Mouse (Mus musculus) MEL (cell line): ENCODE results near the gene Cenpu. TPM values are rescaled to one million over a fixed set of nuclear protein-coding genes. Genes with fewer than 3 reads are reported as not detected.

Experiments
- DNase-seq: peaks from one replicate; pipeline ENCODE4 v3.0.0; 2011; ENCODE audit warnings: low read depth, low spot score
- H3K27ac ChIP-seq: 2 replicates; pipeline ENCODE4 v1.5.1; 2012; ENCODE audit warnings: low read depth, mild to moderate bottlenecking, control low read depth, low read length, moderate library complexity; ENCODE audit not compliant: control insufficient read depth
- H3K27me3 ChIP-seq, 2 experiments: fragments of 150-350 bp in 1 of 2; sonication (generic) in 1 of 2; 2 replicates each; pipeline ENCODE4 v1.6.1; 2012; ENCODE audit warnings: low read length in 2 of 2, mild to moderate bottlenecking in 2 of 2, improper control_type of control experiment in 1 of 2, moderate library complexity in 1 of 2; ENCODE audit not compliant: insufficient read depth in 2 of 2, control insufficient read depth in 1 of 2
- H3K36me3 ChIP-seq, 2 experiments: 2 replicates each; pipeline ENCODE4 v1.6.1; 2012 to 2014; ENCODE audit warnings: low read length in 2 of 2, improper control_type of control experiment in 1 of 2, inconsistent platforms in 1 of 2, mild to moderate bottlenecking in 1 of 2; ENCODE audit not compliant: insufficient read depth in 2 of 2, control insufficient read depth in 1 of 2
- H3K4me1 ChIP-seq, 2 experiments: fragments of 150-350 bp in 1 of 2; sonication (generic) in 1 of 2; 2 replicates each; pipeline ENCODE4 v1.6.1; 2012; ENCODE audit warnings: low read length in 2 of 2, improper control_type of control experiment in 1 of 2, mild to moderate bottlenecking in 1 of 2; ENCODE audit not compliant: insufficient read depth in 2 of 2, control insufficient read depth in 1 of 2
- H3K4me3 ChIP-seq, 2 experiments: fragments of 150-350 bp in 1 of 2; sonication (generic) in 1 of 2; 2 replicates each; pipeline ENCODE4 v1.5.1; 2012; ENCODE audit warnings: low read depth in 2 of 2, low read length in 2 of 2, mild to moderate bottlenecking in 2 of 2, moderate library complexity in 2 of 2, control low read depth in 1 of 2, improper control_type of control experiment in 1 of 2; ENCODE audit not compliant: control insufficient read depth in 1 of 2, insufficient read depth in 1 of 2
- H3K79me2 ChIP-seq: 2 replicates; pipeline ENCODE4 v1.6.1; 2012; ENCODE audit warnings: mild to moderate bottlenecking, low read length, moderate library complexity; ENCODE audit not compliant: control insufficient read depth, poor library complexity, insufficient read depth
- H3K9ac ChIP-seq: 2 replicates; pipeline ENCODE4 v1.6.1; 2012; ENCODE audit warnings: low read depth, mild to moderate bottlenecking, control low read depth, low read length, moderate library complexity; ENCODE audit not compliant: control insufficient read depth, poor library complexity, severe bottlenecking
- H3K9me3 ChIP-seq: fragments of 150-350 bp; sonication (generic); replicated peaks from 2 replicates; pipeline ENCODE4 v1.6.1; 2012; ENCODE audit warnings: mild to moderate bottlenecking, low read length, improper control_type of control experiment, moderate library complexity; ENCODE audit not compliant: insufficient read depth
- CHD1 ChIP-seq: IDR thresholded peaks from 2 replicates; pipeline ENCODE4 v1.6.1; 2012; ENCODE audit warnings: low read depth, mild to moderate bottlenecking, inconsistent platforms, low read length, improper control_type of control experiment
- CTCF ChIP-seq, 3 experiments: IDR thresholded peaks in 2 of 3; conservative IDR thresholded peaks in 1 of 3; 2 replicates each; pipeline ENCODE4 v1.5.1; 2011 to 2012; ENCODE audit warnings: low read length in 3 of 3, low read depth in 2 of 3, mild to moderate bottlenecking in 2 of 3, improper control_type of control experiment in 1 of 3, inconsistent platforms in 1 of 3, mixed read lengths in 1 of 3, moderate library complexity in 1 of 3; ENCODE audit not compliant: control insufficient read depth in 1 of 3, insufficient read depth in 1 of 3, poor library complexity in 1 of 3, severe bottlenecking in 1 of 3
- E2F4 ChIP-seq: IDR thresholded peaks from 2 replicates; pipeline ENCODE4 v1.6.1; 2011; ENCODE audit warnings: low read depth, low read length, improper control_type of control experiment, borderline replicate concordance
- ELF1 ChIP-seq: IDR thresholded peaks from 2 replicates; pipeline ENCODE4 v1.6.1; 2014; ENCODE audit warnings: low read depth, mild to moderate bottlenecking, inconsistent platforms, low read length, improper control_type of control experiment, moderate library complexity
- ETS1 ChIP-seq: IDR thresholded peaks from 2 replicates; pipeline ENCODE4 v1.6.1; 2012; ENCODE audit warnings: low read depth, mild to moderate bottlenecking, inconsistent platforms, low read length, improper control_type of control experiment, moderate library complexity
- GATA1 ChIP-seq: IDR thresholded peaks from 2 replicates; pipeline ENCODE4 v1.6.1; 2011; ENCODE audit warnings: low read depth, low read length, improper control_type of control experiment
- KAT2A ChIP-seq: conservative IDR thresholded peaks from 2 replicates; pipeline ENCODE4 v1.6.1; 2012; ENCODE audit warnings: low read depth, low read length, improper control_type of control experiment, inconsistent platforms
- MAZ ChIP-seq: IDR thresholded peaks from 2 replicates; pipeline ENCODE4 v1.6.1; 2012; ENCODE audit warnings: low read depth, mild to moderate bottlenecking, inconsistent platforms, low read length, improper control_type of control experiment
- MYB ChIP-seq: IDR thresholded peaks from 2 replicates; pipeline ENCODE4 v1.6.1; 2011; ENCODE audit warnings: mild to moderate bottlenecking, low read depth, low read length, improper control_type of control experiment
- POLR2AphosphoS2 ChIP-seq: IDR thresholded peaks from 2 replicates; pipeline ENCODE4 v1.6.1; 2011; ENCODE audit warnings: low read length, improper control_type of control experiment
- RAD21 ChIP-seq: IDR thresholded peaks from 2 replicates; pipeline ENCODE4 v1.6.1; 2011; ENCODE audit warnings: mild to moderate bottlenecking, low read depth, low read length, improper control_type of control experiment
- RCOR1 ChIP-seq: IDR thresholded peaks from 2 replicates; pipeline ENCODE4 v1.6.1; 2012; ENCODE audit warnings: low read depth, mild to moderate bottlenecking, inconsistent platforms, low read length, improper control_type of control experiment
- SMC3 ChIP-seq: IDR thresholded peaks from 2 replicates; pipeline ENCODE4 v1.6.1; 2011; ENCODE audit warnings: low read depth, low read length, improper control_type of control experiment
- TBP ChIP-seq: IDR thresholded peaks from 2 replicates; pipeline ENCODE4 v1.8.0; 2011; ENCODE audit warnings: low read depth, low read length, improper control_type of control experiment
- UBTF ChIP-seq: IDR thresholded peaks from 2 replicates; pipeline ENCODE4 v1.6.1; 2012; ENCODE audit warnings: low read depth, mild to moderate bottlenecking, inconsistent platforms, low read length, improper control_type of control experiment, moderate library complexity, borderline replicate concordance; ENCODE audit not compliant: insufficient read depth
- USF1 ChIP-seq: IDR thresholded peaks from 2 replicates; pipeline ENCODE4 v1.6.1; 2014; ENCODE audit warnings: low read depth, mild to moderate bottlenecking, inconsistent platforms, low read length, improper control_type of control experiment, moderate library complexity
- ZKSCAN1 ChIP-seq: IDR thresholded peaks from 2 replicates; pipeline ENCODE4 v1.6.1; 2012; ENCODE audit warnings: low read depth, mild to moderate bottlenecking, inconsistent platforms, low read length, improper control_type of control experiment, moderate library complexity
- polyA plus RNA-seq, 2 experiments: library from polyadenylated mRNA; stranded (reverse) in 1 of 2; unstranded in 1 of 2; fragments of >175 nt in 1 of 2; fragments of >200 nt in 1 of 2; gene quantifications; 2 replicates each; pipeline versions ENCODE4 v1.2.1 to v1.2.4; 2012; ENCODE audit warnings: low replicate concordance in 2 of 2, low read depth in 1 of 2; ENCODE audit not compliant: insufficient read length in 2 of 2, insufficient read depth in 1 of 2, missing spikeins in 1 of 2
- total RNA-seq: library from RNA; depleted of rRNA; stranded (reverse); fragments of 300-350 nt; gene quantifications from 2 replicates; pipeline ENCODE4 v1.2.3, GENCODE M21; 2012

The Cenpu gene
- total and polyA plus RNA-seq, 3 experiments: 30.7 to 446 (median 42.5) TPM

GRCm38 (mm10) chr8:46625166-46625565 is 73.3 kb downstream of the Cenpu start:
- H3K4me3 ChIP-seq: no peak overlapping the region
- H3K36me3 ChIP-seq: peaks cover 15 to 47% of the 10 kb centered on the region in 2 experiments
- H3K4me1 ChIP-seq: peaks cover 17 to 33% of the 10 kb centered on the region in 2 experiments; a peak in 3 of 4 replicates
- DNase-seq: no peak
- peaks cover 66% of the 10 kb centered on the region for H3K79me2 ChIP-seq
- H3K27me3 ChIP-seq: no peaks in the 10 kb centered on the region
- H3K27ac ChIP-seq: no peak overlapping the region
- H3K9me3 ChIP-seq: no peaks in the 10 kb centered on the region
- TF ChIP-seq KAT2A (no peak), CHD1 (no peak), ETS1 (no peak), GATA1 (no peak)
- no peak overlapping the region for H3K9ac ChIP-seq

- H3K36me3 ChIP-seq: peaks cover 15 to 41% of the 10 kb centered on the region in 2 experiments
- no peak for TF ChIP-seq RCOR1
- TF ChIP-seq MAZ: no peak
- TF ChIP-seq TBP: no peak
- no peak for TF ChIP-seq ETS1
- no peak for TF ChIP-seq SMC3
- TF ChIP-seq E2F4: no peak
- TF ChIP-seq UBTF: no peak
Measured at GRCm38 (mm10) chr8:46626642-46627041, 74.8 kb downstream of the Cenpu start.

GRCm38 (mm10) chr8:46627881-46628280 is 76.1 kb downstream of the Cenpu start:
- DNase-seq: no peak
- Histone ChIP-seq H3K9me3 (no peaks in the 10 kb centered on the region), H3K4me1 (peaks cover 17 to 25% of the 10 kb centered on the region in 2 experiments; a peak in 3 of 4 replicates), H3K36me3 (peaks cover 18 to 36% of the 10 kb centered on the region in 2 experiments), H3K9ac (no peak overlapping the region), H3K27ac (no peak overlapping the region), H3K4me3 (no peak overlapping the region), H3K79me2 (peaks cover 49% of the 10 kb centered on the region), H3K27me3 (no peaks in the 10 kb centered on the region)
- TF ChIP-seq E2F4 (no peak), ELF1 (no peak), CTCF (IDR thresholded peaks at IDR 0.05 in 2 of 3, conservative IDR thresholded peaks at IDR 0.05 in 1 of 3; ENCODE audit: control insufficient read depth in 1 of 3, insufficient read depth in 1 of 3, low read depth in 2 of 3, low read length in 3 of 3, poor library complexity in 1 of 3, severe bottlenecking in 1 of 3) (no peak), ZKSCAN1 (no peak), USF1 (no peak), MYB (no peak), POLR2AphosphoS2 (no peak), RAD21 (no peak)

More at GRCm38 (mm10) chr8:46626642-46627041, 74.8 kb downstream of the Cenpu start:
- Histone ChIP-seq H3K27me3 (no peaks in the 10 kb centered on the region), H3K4me3 (no peak overlapping the region), H3K9ac (no peak overlapping the region), H3K79me2 (peaks cover 59% of the 10 kb centered on the region), H3K27ac (no peak overlapping the region), H3K4me1 (peaks cover 17 to 32% of the 10 kb centered on the region in 2 experiments; a peak in 3 of 4 replicates), H3K9me3 (no peaks in the 10 kb centered on the region)
- no peak for DNase-seq
